Mouse (Mus musculus): ENCODE measurements around the gene Rad21l. TPM values are rescaled to one million over a fixed set of nuclear protein-coding genes. Genes with fewer than 3 reads are reported as not detected.
A peak's percentile ranks its signal among the peaks of the same experiment; 100 is the strongest.

The Rad21l gene
- total RNA-seq (2021), result under 1 TPM; 0.61 to 0.95 TPM

DNA sequence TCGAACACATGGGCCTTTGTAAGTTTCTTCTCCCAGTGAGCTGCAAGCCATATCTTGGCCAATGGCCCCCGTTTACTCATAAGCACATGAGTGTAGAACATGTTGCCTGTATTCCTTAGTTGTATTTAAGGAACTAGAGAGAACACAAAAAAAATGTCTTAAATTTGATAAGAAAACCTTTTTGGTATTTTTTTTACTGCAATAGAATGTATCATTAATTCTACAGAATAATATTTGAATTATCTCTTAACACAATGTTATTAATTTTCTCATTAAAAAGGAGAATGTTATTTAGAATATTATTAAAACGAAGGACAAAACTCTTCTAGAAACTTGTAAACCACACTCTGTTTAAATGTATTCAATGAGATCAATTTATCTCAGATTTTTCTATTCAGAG is at the start of gene Rad21l:
TSS of gene Rad21l (minus strand) at position 101 of the 400 bp plus-strand sequence.
- no peak for DNase-seq

DNA sequence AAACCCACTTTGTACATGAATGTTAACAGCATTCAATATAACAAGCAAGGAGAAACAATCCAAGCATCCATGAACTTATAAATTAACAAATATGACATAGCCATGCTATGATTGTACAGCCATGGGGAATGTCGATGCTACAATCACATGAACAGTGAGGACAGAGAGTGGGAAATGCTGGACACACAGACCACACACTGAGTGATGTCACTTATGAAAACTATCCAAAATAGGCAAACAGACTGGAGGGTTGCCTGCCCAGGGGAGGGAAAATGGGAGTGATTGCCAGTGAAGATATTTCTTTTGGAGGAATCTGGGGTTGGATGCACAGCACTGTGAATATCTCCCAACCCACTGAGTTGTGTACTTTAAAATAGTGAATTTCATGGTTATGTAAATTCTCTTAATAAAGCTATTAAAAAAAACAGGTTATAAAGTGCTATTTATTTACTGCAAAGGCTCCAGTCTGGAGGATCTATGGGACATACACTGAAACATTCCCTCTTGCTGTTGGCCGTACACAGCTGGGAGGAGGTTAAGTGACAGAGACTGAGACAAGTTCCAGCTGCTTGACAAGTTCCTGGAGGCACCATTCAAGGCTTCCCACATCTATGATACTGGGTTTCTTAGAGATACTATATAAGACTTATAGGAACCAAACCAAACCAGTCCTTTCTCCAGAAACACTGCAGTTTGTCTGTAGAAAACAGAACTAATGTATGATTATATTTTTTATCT is 48.2 kb upstream of the Rad21l start:
- DNase-seq, result no peak

DNA sequence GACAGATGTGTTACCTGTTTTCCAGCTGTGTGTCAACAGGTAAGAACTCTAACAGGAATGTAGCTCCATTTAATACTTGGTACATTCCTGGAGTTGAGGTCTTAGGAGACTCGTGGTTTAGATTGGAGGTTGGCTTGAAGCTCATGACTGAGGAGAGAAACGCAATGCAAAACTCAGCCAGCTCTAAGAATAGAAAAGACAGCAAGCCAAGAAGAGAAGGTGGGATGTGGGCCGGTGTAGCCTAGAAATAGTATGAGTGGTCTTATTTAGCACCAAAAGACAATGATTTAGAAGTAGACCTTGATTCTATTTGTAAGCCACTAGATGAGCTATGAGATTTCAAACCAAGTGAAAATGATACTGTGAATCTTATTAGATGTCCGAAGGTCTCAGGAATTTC is 47.2 kb upstream of the Rad21l start:
- DNase-seq, result no peak

DNA sequence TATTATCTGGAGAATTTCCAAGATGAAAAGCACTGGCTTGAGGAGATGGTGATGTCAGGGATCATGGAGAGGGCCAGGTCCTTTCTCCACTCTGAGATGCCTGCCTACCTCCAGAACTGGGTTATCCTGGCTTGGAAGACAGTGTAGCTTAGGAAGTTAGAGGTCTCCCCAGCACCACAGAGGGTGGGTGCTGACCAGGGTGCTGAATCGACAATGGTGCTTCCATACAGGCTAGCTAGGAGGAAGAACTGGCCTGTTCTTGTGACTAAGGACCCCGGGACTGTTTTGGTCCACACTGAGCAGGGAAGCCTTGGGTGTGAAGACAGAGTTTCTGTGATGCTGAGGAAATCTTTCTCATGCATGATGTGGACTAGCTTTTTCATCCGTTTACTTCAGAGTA is 44.3 kb upstream of the Rad21l start:
- no peak for DNase-seq

DNA sequence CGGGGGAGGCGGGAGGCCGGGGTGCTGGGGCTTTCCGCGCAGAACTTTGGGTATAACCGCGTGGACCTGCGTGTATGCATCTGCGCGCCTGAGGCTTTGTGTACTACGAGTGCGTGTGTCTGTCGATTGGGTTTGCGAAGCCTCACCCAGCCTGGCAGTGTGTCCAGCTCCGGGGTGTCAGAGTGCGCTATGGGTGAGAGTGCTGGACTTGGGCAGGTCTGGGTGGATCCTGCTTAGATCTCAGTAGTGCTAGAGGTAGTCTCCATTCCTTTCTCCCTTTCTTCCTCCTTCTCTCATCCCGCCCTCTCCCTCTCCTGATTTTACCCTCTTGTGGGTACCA is 34.5 kb upstream of the Rad21l start:
- DNase-seq, result peak in 1 of 2 experiments; percentile 7

DNA sequence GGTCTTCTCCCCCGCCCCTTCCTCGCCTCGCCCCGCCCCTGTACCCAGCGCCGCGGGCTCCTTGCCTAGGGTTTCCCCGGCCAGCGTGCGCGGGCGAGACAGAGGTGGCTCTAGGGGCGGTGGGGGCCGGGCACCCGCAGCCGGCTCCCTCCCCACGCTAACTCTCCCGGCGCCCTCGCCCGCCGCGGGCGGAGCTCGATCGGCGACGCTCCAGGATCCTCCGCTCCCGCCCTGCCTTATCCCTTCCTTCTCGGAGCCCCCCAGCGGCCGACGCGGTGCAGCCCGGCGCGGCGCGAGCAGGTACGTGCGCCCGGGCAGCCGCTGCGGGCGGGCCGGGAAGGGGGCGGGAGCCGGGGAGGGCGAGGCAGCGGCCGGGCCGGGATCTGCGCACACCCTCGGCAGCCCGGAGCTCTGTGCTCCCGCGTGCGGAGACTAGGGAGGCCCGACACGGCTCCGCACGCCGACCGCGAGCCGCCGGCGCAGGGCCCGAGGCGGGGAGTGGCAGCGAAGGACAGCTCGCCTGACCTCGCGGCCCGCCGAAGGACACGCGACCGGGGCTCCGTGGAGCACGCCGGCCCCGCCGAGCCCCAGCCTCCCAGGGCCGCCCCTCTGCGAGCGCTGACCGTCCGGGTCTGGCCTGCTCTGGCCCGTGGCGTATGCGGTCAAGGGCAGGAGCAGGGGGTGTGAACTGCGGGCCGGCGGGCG is 34.0 kb upstream of the Rad21l start:
- DNase-seq, result peak; percentile 54 to 60

DNA sequence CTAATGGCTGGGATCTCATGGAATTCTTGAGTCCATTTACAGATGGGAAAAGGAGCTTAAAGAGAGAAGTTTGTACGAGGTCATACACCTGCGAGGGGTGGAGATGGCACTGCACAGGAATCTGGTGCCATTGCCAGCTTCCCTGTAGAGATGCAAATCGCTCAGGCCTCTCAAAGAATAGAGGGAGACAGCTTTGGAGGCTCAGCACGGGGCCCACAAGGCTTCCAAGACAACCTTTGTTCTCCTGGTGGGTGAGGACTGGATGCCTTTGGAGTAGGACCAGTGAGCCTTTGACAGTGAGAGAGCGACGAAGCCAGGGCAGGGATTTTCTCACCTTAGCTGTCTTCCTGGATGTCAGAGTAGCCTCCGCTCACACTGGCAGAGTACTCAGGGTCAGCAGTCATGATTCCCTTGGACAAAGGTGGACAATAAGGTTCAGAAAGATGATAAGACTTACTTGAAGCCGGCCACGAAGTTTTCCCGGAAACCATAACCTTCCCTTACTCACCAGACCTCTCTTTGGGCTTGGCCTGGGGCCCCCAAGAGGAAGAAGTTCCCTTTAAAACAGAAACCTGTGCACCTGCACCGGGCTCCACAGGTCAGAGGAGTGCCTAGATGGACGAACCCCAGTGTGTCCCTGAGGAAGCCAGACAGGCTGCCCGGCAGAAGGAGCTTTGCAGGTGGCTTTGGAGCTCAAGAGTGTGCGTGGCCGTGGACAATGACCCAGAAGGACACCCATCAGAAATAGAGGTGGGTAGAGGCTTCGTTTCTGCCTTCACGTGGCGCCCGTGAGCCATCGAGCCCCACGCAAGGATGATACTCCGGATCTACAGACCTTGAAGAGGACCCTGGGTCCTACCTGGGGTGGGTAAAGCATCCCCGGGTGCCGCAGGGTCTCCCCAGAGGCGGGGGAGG is 33.2 kb upstream of the Rad21l start, which contains the start of gene Tmem74b:
TSS of gene Tmem74b (plus strand) at position 778 of the 915 bp plus-strand sequence.
- peak in 1 of 2 experiments; percentile 16 for DNase-seq

DNA sequence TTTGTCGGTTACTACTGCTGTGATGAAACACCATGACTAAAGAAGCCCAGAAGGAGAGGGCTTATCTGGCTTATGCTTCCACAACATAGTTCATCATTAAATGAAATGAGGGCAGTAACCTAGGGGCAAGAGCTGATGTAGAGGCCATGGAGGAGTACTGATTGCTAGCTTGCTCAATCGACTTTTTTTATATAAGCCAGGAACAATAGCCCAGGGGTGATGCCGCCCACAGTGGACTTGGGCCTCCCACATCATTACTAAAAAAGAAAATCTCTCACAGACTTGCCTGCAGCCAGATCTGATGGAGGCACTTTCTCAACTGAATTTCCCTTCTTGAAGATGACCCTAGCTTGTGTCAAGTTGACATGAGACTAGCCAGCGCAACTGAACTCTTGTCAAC is 14.6 kb upstream of the Rad21l start:
- no peak for DNase-seq

DNA sequence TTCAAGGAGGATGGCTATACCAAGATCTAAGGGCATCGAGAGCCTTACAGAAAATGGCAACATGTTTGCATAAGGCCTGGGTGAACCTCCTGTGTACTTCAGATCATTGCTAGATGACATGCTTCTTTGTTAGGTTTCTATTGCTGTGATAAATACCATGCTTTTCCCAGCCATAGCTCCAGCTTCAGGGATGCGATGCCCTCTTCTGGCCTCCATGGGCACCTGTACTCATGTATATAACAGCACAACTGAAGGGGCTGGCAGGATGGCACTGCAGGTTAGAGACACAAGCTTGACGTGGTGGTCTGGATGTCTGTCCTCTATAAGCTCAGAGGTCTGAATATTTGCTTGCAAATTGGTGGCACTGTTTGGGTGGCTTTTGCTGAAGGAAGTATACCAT is 14.0 kb upstream of the Rad21l start:
- no peak for DNase-seq

DNA sequence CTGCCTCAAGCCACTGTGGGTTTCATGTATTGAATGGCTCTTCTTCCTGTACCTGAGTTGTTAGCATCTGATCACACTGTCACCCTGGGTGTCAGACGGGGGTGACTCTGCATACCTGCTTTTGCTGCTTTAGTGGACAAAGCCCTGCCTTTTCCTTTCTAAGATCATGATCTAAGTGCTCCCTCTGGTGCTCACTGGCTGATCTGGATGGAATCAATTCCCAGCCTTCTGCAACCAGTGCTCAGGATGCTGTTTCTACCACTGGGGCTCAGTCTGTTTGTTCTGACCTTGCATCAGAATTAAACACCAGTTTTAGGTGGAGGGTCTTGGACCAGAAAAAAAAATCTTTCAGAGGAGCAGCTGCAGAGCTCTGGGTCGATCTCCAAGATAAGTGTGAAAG is 7.9 kb upstream of the Rad21l start:
- no peak for DNase-seq

DNA sequence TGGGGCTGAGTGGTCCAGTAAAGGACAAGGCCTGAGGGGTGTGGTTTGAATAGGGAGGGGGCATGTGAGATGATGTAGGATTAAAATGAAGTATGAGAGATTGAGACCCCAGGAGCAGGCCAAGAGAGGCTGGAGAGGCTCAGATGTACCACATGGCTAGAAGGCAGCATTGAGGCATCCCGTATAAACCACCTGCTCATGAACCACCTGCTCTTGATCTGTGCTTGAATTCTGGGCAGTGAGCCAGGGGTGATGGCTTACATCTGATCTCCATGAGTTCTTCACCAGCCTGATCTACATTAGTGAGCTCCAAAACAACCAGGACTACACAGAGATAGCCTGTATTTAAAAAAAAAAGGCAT is 2.6 kb upstream of the Rad21l start:
- no peak for DNase-seq

DNA sequence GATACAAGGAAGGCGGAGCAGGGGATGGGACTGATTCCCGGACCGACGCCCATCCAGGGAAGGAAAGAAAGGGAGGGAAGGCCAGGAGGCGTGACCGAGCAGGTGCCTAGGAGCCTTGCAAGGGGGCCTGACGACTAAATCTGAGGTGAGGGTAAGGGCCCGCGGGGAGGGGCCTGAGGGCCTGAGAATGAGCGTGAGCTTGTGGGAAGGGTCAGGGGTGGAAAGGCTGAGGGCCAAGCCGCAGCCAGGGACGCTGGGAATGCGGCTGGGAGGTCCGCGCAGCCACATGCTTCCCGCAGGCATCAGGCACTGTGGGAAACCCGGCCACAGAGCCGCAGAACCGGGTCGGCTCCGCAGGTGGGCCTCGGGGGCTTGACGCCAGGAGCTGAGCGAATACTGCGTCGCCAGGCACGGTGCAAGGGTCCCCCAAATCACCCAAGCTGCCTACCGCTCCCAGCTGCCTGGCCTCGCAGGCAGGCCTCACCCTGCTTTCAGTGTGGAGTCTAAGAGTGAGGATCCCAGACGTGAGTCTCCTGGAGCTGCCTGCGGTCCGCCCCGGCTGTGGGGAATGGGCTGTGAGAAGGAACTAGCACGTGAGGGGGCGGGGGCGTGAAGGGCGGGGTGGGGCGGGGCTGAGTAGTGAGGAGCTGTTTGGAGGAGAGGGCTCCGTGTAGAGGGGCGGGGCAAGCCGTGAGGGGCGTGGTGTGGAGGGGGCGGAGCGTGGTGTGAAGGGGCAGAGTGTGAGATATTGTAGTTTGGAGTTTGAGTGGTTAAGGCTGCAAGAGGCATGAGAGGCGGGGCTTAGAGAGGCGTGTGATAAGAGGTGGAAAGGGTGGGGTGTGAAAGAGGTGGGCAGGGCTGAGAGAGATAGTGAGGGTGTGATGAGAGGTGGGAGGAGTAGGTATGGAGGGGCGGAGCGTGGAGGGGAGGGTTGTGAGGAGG is 2.0 kb upstream of the Rad21l start:
- no peak for DNase-seq

DNA sequence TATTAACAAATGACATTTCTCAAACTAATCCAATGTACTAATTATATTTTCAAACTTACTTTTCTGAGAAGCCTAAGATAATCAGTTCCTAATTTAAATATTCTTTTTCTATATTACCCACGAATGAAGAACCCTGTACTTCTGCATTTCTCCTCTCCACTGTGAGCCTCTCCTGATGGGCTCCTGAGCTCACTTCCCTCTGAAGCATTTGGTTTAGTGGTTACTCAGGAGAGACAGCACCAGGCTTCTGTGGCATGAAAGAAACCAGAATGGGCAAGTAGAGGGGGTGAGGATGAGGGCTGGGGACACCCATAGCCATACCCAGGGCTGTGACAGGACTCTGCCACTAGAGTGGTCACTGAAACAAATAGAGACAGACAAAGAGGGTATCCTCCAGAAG is 16.3 kb downstream of the Rad21l start:
- DNase-seq, result no peak

DNA sequence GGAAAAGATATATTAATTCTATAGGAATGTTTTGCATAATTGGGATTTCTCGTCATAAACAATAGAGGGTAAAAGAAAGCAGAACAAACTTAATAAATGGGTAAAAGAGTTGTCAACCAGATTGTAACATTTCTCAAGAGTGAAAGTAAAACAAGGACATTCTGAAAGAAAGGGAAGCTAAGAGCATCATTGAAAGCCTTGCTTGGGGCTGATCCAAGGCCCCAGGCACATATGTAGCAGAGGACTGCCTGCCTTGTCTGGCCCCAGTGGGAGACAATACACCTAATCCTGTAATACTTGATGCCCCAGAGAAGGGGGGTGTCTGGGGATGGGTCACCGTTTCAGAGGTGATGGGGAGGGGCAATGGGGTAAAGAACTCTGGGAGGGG is 32.3 kb downstream of the Rad21l start:
- no peak for DNase-seq

DNA sequence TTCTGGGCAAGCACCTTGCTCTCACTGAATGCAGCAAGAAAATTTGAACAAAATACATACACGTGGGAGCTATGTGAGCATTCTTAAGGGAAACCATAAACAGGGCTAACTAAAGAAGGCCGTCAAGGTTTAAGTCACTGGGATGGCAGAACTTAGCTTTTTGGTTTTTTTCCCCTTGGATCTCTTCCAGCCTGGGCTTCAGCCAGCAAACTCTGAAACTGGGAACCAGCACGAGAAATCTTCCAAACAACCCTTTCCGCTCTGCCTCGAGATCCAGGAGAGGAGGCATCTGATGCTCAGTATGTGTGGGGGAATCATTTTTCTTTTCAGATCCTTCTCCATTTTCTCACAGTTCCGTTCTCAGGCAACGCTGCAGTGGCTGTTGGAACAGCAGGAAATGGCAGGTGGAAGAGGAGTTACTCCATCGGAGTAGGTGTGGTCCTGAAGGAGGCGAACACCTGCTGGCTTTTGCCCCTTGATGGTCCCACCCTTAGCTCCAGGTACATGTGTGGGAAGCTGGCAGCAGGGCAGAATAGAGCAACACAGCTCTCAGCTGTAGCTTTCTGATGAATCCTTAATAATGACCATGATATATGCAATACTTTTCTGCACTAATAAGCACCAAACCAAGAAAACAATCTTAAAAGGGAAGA is 32.8 kb downstream of the Rad21l start:
- no peak for DNase-seq

DNA sequence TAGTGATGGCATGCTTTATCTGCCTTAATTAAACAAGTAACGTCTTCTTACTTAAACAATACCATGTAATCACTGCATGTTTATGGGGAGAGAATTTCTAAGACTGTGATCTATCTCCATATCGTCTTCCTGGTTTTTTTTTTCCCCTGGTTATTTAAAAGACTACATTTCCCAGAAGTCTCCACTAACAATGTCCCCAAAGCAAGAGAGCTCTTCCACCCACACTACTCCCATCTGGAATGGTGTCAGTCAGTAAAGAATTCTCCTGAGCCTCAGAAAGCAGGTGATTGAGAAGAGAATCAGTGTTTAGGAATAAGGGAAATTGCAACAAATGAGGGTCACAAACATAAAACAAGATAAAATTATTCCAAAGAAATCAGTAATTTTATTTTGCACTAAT is 33.4 kb downstream of the Rad21l start:
- DNase-seq, result no peak

DNA sequence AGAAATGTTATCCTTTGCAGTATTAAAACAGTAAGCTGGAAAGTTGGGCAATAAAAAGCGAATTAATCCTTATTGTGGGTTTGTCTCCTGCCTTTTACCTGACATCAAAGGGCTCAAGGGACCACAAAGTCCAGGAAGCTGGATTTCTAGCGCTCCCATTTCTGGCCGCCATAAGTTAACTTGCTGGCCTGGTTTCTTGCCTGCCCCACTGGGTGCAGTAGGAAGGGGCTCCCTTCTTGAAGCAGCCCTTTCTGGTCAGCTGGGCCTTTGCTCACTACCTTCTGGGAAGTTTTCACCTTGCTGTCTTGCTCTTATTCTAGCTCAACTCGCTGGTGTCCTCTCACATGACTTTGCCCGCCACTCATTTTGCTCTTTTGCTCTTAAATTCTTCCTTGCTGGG is 35.4 kb downstream of the Rad21l start:
- DNase-seq, result no peak

DNA sequence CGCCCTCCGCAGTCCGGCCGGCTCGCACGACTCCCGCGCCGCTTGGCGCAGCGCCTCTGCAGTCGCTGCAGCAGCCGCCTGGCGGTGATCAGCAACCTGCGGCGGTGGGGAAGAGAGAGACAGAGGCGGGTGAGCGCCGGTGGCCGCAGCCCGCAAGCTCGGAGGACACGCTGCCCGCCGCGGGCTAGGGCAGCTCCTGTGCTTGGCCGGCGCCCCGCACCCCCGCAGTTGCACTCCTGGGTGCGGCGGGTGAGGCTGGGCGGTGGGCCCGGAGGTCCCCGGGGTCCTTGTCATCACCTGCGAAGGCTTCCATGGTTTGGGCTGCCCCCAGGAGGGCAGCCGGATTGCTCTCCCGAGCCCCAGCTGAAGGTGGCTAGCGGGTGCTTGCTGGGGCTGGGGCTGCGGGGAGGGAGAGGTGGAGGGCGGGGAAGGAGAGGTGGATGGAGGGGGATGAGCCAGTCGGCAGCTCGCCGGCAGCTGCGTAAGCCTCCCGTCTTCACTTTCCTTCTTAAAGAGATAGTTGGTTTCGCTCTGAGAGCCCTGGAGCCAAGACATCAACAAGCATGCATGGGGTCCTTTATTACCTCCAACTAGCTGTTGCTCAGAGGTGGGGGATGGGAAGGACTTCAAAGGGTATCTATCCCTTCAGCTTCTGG is 36.0 kb downstream of the Rad21l start, which contains the start of gene Snph:
TSS of gene Snph (minus strand) at position 435 of the 656 bp plus-strand sequence.
- peak; percentile 80 to 81 for DNase-seq

DNA sequence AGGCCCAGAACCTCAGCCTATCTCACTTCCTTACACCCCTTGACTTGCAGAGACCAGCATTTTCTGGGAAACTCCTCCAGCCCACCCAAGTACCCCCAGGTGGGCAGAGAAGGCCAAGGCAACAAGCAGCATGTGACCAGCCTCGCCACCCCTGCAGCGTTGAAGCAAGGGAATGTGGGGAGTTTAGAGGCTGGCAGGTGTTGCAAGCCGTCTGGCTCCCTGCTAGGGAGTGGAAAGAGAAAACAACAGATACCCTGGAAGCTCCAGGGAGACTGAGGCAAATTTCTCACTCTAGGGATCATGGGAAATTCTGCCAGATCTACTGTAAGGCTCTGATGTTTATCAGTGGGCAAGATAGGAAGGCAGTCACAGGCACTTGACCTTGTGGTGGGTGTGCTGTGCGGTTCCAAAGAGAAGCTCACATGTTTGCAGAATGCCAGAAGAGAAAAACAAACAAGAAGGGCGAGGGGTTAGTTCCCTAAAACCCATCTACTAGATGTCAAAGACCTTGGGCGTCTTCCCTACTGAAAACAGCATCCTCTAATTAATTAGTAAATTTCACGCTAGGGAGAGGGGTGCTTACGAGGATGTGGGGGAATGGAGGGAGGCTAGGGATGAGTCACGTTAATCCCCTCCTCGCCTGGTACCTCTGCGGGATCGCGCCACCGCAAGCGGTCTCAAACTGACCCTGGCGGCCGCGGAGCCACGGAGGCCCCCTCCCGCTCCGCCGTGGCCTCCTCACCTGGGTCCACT is 36.8 kb downstream of the Rad21l start:
- no peak for DNase-seq

DNA sequence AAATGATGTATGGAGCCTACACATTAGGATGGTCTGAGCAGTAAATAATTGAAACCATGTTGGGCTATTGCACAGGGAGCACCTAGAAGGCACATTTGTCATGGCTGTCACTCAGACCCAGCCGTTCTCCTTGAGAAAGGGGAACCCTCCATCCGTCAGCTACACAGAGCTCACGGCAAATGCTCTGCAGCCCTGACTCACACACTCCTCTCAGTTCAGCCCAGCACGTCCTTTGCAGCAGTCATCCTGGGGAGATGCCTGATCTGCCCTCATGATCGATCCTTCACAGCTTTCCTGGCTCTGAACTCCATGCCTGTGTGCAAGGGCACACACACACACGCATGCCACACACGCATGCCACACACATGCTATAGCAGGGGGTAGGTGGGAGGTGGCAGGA is 39.0 kb downstream of the Rad21l start:
- DNase-seq, result no peak

All from layer of hippocampus, postnatal 36 days (tissue).